Mouse (Mus musculus) liver, adult 2 months (tissue): ENCODE measurements around the gene Atp2a1. TPM values are rescaled to one million over a fixed set of nuclear protein-coding genes. Genes with fewer than 3 reads are reported as not detected.
"Not testable (repeated sequence)": the region's sequence is repeated elsewhere in the genome, so short reads cannot be mapped to it uniquely, and the experiment has no call there.

Source experiments
- DNase-seq: peaks from one replicate; pipeline ENCODE4 v3.0.0-alpha.2; 2011; ENCODE audit warnings: low read depth, low spot score; ENCODE audit errors: extremely low read depth
- H3K27ac ChIP-seq: fragments of 200-500 bp; replicated peaks from 2 replicates; pipeline ENCODE4 v1.5.1; 2012; ENCODE audit warnings: low read depth, mild to moderate bottlenecking, control low read depth, inconsistent platforms, low read length; ENCODE audit not compliant: insufficient read depth
- H3K27me3 ChIP-seq: fragments of 200-500 bp; 2 replicates; pipeline ENCODE4 v1.6.1; 2012; ENCODE audit warnings: mild to moderate bottlenecking, moderate library complexity, low read length, inconsistent platforms; ENCODE audit not compliant: control insufficient read depth, insufficient read depth
- H3K36me3 ChIP-seq: fragments of 200-500 bp; 2 replicates; pipeline ENCODE4 v1.6.1; 2012; ENCODE audit warnings: low read length, inconsistent platforms; ENCODE audit not compliant: control insufficient read depth, insufficient read depth
- H3K4me1 ChIP-seq: fragments of 200-500 bp; 2 replicates; pipeline ENCODE4 v1.6.1; 2011; ENCODE audit warnings: low read length; ENCODE audit not compliant: control insufficient read depth, insufficient read depth
- H3K4me3 ChIP-seq: fragments of 200-500 bp; 2 replicates; pipeline ENCODE4 v1.5.1; 2011; ENCODE audit warnings: low read depth, mild to moderate bottlenecking, control low read depth, low read length, moderate library complexity; ENCODE audit not compliant: insufficient read depth
- H3K79me2 ChIP-seq: fragments of 200-500 bp; 2 replicates; pipeline ENCODE4 v1.6.1; 2012; ENCODE audit warnings: inconsistent platforms, mild to moderate bottlenecking, low read length, moderate library complexity; ENCODE audit not compliant: control insufficient read depth, insufficient read depth
- H3K9ac ChIP-seq: fragments of 200-500 bp; 2 replicates; pipeline ENCODE4 v1.6.1; 2012; ENCODE audit warnings: low read depth, mild to moderate bottlenecking, control low read depth, inconsistent platforms, low read length
- CTCF ChIP-seq: fragments of 200-500 bp; IDR thresholded peaks from 2 replicates; pipeline ENCODE4 v1.5.1; 2011; ENCODE audit warnings: low read depth, low read length, control low read depth
- POLR2A ChIP-seq: fragments of 200-500 bp; IDR thresholded peaks from 2 replicates; pipeline ENCODE4 v1.6.1; 2011; ENCODE audit warnings: low read length, control low read depth; ENCODE audit not compliant: insufficient read depth; ENCODE audit errors: extremely low read depth
- WGBS: fragments of 180-500 bp; shearing (Covaris S2); methylation state at CpG from one replicate; pipeline ENCODE4 v1.1.7; 2018; 5-methylcytosine and 5-hydroxymethylcytosine counted together
- polyA plus RNA-seq: library from polyadenylated mRNA; depleted of rRNA; stranded (reverse); fragments of >200 nt; gene quantifications from 2 replicates; pipeline ENCODE4 v1.2.3, GENCODE M21; 2012
- total RNA-seq: library from RNA; depleted of rRNA; stranded (reverse); fragments of >200 nt; gene quantifications from 2 replicates; pipeline ENCODE4 v1.2.3, GENCODE M21; 2014

The Atp2a1 gene
- total and polyA plus RNA-seq, 2 experiments: 0.34 to 5.0 TPM

DNA sequence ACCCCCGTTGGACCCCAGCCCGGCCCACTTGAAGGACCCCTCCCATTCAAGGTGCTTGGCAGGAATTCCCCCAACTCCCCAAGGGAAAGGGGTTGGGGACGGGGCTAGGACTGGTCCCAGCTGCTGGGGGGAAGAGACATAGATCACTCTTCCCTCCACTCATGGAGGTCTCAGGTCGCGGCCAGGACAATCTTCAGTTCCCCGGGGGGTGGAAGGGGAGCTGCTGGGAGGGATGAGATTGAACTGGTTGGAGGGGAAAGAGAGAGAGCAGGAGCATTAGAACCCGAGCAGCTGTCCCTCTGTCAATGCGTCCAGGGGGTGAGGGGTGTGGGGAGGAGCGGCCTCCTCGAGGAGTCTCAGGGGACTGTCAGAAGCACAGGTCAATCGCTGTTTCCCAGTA is 29.1 kb upstream of the Atp2a1 start:
- Histone ChIP-seq H3K36me3 (peaks cover 49% of the 10 kb centered on the region), H3K79me2 (no peaks in the 10 kb centered on the region), H3K27ac (no peak overlapping the region), H3K27me3 (no peaks in the 10 kb centered on the region), H3K4me3 (no peak overlapping the region), H3K9ac (no peak overlapping the region), H3K4me1 (peaks cover 6% of the 10 kb centered on the region; the same call in 1 of the 2 replicates)
- no peak for DNase-seq
- TF ChIP-seq CTCF (no peak), POLR2A (no peak)
- WGBS: 82% methylated on average over 11 of the region's 11 CpGs

DNA sequence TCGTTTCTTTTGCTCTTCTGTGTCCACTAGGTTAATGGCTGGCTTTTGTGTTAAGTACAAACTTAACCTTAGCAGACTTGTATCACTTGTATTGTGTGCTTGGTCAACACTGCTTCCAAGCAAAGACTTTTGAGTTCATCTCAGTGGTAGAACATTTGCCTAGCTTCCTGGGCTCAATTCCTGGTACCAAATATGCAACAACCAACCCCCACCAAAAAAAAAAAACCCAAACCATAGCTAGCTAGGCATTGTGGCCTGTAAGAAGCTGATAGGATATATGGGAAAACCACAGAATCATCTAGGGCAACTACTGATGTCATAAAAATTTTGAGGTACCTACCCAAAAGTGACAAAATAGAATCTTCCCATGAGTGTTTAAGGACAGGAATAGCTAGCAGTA is 28.1 kb upstream of the Atp2a1 start:
- Histone ChIP-seq H3K27ac (no peak overlapping the region), H3K36me3 (peaks cover 41% of the 10 kb centered on the region), H3K9ac (no peak overlapping the region), H3K4me1 (peaks cover 6% of the 10 kb centered on the region; the same call in 1 of the 2 replicates), H3K27me3 (no peaks in the 10 kb centered on the region), H3K4me3 (no peak overlapping the region), H3K79me2 (no peaks in the 10 kb centered on the region)
- TF ChIP-seq POLR2A (no peak), CTCF (no peak)
- DNase-seq: no peak
- 47% methylated on average over 1 of the region's 1 CpGs for WGBS

DNA sequence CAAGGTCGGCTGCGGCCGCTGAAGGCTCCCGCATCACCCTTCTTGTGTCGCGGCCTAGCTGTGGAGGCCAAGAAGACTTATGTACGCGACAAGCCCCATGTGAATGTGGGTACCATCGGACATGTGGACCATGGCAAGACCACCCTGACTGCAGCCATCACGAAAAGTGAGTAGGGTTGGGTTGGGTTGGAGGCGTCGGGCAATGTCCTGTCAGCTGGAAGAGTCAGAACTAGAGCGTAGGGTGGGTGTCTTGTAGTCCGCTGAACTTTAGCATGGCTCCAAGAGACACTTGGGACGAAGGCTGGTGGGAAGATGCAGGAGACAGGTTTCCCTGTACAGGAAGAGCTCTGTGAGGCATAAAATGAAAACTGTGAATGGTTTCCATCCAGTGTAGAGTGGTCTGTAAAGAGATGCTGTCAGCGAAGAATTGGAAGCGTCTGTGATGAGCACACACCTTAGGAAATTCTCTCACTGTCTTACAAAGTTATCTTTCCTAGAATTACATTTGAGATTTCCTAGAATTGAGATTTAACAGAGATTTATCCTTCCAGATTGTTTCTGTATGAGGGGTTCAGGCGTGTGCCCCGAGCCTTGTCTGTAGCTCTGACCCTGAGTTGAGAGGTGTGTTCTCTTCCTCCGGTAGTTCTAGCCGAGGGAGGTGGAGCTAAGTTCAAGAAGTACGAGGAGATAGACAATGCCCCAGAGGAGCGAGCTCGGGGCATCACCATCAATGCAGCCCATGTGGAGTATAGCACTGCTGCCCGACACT is 24.9 kb upstream of the Atp2a1 start:
- H3K27me3 ChIP-seq, H3K4me1 ChIP-seq, DNase-seq, H3K79me2 ChIP-seq: not testable (repeated sequence)
- WGBS: 5% methylated on average over 25 of the region's 25 CpGs
- Histone ChIP-seq H3K4me3 (peak overlapping the region; percentile 87), H3K9ac (peak overlapping the region; percentile 90), H3K36me3 (peaks cover 14% of the 10 kb centered on the region), H3K27ac (peak overlapping the region; percentile 18)

DNA sequence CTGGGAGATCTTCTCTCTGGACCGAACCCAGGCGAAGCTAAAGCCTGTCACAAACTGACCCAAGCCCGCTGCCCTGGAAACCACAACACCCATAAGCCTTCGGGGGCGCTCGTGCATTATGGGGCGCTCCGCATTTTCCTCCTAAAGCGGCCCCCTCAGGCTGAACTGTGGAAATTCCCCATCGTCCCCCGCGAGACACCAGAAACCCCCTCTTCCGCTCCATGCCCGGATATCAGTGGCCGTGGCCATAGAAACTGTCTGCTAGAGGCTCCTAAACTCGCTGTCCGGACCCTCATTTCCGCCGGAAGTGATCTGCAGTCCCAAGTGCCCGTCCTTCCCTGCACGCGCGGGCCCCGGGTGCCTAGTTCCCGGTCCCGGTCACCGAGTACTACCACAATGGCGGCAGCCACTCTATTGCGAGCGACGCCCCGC is 24.2 kb upstream of the Atp2a1 start, which contains the start of gene Tufm:
TSS of gene Tufm (plus strand) at position 310 of the 432 bp plus-strand sequence.
- TF ChIP-seq CTCF (no peak), POLR2A (peak; percentile 56; the same call in 1 of the 2 replicates)
- H3K4me3 ChIP-seq: peak within 1 kb of the TSS; percentile 87
- H3K4me1 ChIP-seq: peaks cover 6% of the 10 kb centered on the region; the same call in 1 of the 2 replicates
- no peaks in the 10 kb centered on the region for H3K79me2 ChIP-seq
- peaks cover 11% of the 10 kb centered on the region for H3K36me3 ChIP-seq
- no peaks in the 10 kb centered on the region for H3K27me3 ChIP-seq
- under 1% methylated on average over 32 of the region's 32 CpGs for WGBS
- peak; percentile 92 for DNase-seq
- peak within 1 kb of the TSS; percentile 90 for H3K9ac ChIP-seq
- peak within 1 kb of the TSS; percentile 32 for H3K27ac ChIP-seq

DNA sequence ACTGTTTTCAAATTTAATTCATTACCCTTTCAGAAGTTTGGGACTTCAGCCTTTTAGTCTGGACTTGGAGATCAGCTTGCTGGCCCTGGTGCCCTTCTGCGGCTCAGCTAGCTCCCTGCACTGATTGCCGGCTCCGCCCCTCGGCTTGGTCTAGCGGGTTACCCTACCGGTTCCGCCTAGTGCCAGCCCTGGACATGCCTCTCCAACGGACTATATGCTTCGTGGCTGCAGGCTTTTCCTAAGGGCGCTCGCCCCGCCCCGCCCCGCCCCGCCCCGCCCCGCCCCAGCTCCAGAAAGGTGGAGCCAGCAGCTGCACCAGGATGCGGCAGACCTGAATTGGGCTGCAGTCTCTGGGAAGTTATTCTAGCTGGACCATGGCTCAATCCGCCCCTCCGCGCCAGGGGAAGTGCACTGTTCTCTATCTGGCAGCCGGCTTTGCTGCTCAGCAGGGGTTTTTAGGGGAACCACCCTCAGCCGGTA is 19.5 kb upstream of the Atp2a1 start:
- Histone ChIP-seq H3K27me3 (no peaks in the 10 kb centered on the region), H3K36me3 (no peaks in the 10 kb centered on the region), H3K79me2 (no peaks in the 10 kb centered on the region), H3K4me1 (no peaks in the 10 kb centered on the region; the same call in none of the 2 replicates), H3K4me3 (peak overlapping the region; percentile 8; the same call in 1 of the 2 replicates), H3K9ac (peak overlapping the region; percentile 20), H3K27ac (peak overlapping the region; percentile 39)
- no peak for TF ChIP-seq CTCF
- peak; percentile 76 for TF ChIP-seq POLR2A
- peak; percentile 95 for DNase-seq
- under 1% methylated on average over 22 of the region's 23 CpGs for WGBS

DNA sequence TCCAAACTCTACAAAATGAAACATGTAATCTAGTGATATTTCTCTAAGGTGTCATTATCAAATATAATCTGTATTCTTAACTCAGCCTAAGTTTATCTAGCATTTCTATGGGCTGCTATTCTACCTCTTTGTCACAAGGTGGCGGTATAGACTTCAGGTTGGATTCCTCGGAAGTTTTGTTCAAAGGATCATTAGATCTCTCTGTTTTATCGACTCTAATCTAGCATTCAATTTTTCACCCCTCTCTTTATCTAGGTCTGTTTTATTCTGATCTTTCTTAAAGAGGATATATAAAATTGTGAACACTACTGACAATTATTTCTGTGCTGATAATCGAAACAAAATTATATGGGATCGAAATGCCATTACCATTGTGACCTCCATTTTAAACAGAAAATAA is 18.8 kb upstream of the Atp2a1 start:
- Histone ChIP-seq H3K36me3 (no peaks in the 10 kb centered on the region), H3K9ac (no peak overlapping the region), H3K79me2 (no peaks in the 10 kb centered on the region), H3K4me1 (no peaks in the 10 kb centered on the region; the same call in none of the 2 replicates), H3K27ac (no peak overlapping the region), H3K4me3 (peak overlapping the region; percentile 32; the same call in 1 of the 2 replicates), H3K27me3 (no peaks in the 10 kb centered on the region)
- TF ChIP-seq POLR2A: no peak
- peak; percentile 36 for TF ChIP-seq CTCF
- peak; percentile 60 for DNase-seq
- 18% methylated on average over 5 of the region's 5 CpGs for WGBS
